Mouse (Mus musculus) cerebellum, adult 2 months (tissue): ENCODE data around the gene Hdac4.

ENCODE experiments used
- CTCF ChIP-seq: fragments of 200-500 bp; IDR thresholded peaks from 2 replicates; pipeline ENCODE4 v1.5.1; 2011; ENCODE audit warnings: low read depth, mild to moderate bottlenecking, control low read depth, low read length, moderate library complexity, borderline replicate concordance; ENCODE audit not compliant: insufficient read depth
- POLR2A ChIP-seq: fragments of 200-500 bp; IDR thresholded peaks from 2 replicates; pipeline ENCODE4 v1.6.1; 2011; ENCODE audit warnings: low read length, control low read depth, borderline replicate concordance; ENCODE audit not compliant: insufficient read depth

DNA sequence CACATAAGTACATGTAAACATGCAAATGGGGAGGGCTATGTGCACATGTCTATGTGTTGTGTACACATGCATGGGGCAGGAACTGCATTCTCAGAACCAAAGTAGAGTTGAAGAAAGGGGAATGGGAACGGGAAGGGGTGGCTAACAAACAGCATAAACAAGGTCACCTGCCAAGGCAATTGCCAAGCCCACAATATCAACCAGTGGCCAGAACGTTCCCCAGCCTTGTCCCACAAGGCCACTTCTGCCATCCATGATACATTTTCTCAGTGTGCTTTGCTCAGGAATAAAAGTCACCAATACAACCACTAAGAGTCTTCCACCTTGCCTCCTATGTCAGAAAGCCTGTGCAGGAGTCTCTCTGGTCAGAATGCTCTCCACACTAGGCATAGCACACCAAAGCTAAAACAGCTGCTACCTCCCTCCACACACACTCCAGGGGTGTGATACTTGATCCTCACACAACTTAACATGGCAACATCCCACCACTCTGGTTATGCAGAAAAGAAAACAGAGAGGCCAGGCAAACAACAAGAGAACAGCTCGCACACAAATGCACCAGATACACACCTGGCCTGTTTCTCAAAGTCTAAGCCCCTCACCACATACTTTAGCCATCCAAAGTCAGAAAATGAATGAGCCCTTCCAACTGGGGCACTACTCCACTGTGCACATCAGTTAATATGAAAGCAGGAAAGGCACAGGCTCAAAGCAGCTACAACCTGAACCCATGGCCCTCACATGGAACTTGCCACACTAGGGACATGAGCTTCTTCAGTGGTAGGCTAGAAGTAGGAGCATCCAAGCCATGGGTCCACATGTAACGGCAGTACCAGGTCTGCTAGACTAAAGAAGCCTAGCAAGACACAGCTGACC, 26.4 kb downstream of the Hdac4 start:
- no peak for TF ChIP-seq CTCF
- no peak for TF ChIP-seq POLR2A
